Mouse (Mus musculus) ovary, postnatal 10 days (tissue): ENCODE data around the gene Cebpg.

Source experiments
- DNase-seq: peaks from one replicate; pipeline ENCODE4 v3.0.0; 2022; ENCODE audit warnings: low spot score

Cebpg gene

DNA sequence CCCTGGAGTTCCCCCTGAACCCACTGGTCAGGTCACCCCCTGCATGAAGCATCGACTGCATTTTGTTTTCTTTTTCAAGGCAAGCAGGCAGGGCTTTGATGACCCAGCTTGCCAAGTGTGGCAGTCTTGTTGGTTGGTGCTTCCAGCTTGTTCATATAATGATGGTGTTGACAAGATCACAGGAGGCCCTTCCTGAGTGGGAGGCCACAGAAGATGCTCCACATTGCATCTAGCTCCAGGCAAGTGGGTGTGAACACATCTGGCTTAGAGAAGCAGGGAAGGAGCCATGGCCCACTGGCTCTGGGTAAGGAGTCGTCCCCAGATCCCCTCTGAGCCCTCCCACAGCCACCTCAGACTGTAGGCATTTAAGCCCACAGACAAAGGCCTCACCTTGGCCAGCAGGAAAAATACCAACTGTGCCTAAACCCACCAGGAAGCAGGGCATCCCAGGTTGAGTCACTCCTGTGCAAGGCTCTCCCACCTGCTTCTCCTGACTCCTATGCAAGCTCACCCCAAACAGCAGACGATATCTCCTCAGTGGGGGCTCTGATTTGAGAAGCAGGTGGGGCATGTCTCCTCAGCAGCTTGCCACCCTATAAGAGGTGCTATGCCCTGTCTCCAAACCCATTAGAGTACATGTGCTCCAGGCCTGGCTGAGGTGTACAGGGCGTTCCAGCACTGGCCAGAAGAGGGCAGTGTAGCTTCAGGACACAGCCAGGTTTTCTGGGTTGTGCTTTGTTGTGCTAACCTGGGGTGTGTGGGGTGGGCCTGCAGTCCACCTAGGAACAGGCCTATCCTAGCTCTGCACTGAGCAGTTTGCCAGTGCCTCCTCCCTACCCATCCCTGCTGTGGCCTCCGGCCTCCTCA, 30.7 kb downstream of the Cebpg start:
- DNase-seq = peak; percentile 70

DNA sequence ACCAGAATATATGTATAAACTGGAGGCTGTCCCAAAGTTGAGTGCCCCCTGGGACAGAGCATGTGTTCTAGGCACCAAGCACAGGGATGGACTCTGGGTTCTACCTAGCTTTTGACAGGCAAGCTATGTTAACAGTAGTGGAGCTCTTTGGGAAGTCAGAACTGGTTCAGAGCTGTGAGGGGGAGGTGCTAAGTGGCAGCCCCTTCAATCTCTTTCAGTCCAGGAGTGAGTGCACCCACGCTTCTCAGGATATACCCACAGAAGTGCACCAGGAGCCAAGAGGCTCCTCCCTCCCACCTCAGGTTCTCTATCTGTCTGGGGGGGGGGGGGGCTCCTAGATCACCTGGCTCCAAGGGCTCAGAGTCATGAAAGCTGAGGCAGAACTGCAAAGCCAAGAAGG, 31.9 kb downstream of the Cebpg start:
- no peak for DNase-seq

DNA sequence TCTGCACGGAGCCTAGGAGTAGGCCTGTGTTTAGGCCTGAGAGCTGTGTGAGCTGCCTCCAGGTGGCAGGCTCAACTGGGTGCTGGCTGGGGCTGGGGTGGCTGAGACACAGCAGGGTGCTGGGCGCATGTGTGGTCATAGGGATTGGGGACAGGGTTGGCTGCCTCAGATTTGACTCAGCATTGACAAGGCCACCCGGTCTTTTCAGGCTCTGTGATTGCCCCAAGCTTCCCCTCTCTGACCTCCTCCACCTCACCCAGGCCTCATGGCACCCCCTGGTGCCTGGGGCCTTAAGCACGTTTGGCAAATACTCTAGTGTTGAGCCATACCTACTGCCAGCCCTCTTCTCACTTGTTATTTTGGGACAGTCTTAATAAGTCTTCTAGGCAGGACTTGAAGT, 33.1 kb downstream of the Cebpg start:
- DNase-seq = no peak

DNA sequence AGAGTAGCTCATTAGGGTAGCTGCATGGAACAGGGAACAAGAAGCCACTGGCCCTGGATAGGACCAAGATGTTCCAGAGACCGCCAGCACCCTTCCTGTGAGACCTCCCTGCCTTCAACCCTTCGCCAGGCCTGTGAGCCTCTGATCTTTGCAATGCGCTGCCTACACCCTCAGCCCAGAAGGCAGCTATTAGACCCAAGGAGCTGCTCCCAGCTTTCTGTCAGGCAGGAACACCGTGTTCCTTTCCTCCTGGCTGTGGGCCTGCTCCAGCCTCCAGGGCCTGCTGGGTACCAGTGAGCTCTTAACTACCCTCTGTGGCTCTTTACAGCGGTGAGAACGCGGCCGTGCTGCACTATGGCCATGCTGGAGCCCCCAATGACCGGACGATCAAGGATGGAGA, 35.0 kb downstream of the Cebpg start:
- no peak for DNase-seq

DNA sequence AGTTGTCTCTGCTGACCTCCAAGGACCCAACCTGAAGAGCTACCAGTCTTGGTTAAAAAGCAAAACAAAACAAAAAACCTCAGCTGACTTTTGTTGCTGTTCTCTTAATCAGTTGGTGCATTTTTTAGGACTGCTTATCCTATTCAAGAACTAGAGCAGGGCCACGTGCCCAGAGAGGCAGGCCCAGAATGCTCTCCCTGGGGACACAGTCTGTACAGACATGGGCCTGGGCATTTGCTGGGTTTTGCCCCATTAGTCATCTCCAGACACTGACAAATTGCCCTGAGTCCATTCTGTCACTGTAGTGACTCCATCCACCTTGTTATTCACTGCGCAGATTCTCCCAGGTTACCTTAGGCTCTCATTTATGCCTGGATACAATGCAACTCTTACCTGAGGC, 41.1 kb downstream of the Cebpg start:
- no peak for DNase-seq

DNA sequence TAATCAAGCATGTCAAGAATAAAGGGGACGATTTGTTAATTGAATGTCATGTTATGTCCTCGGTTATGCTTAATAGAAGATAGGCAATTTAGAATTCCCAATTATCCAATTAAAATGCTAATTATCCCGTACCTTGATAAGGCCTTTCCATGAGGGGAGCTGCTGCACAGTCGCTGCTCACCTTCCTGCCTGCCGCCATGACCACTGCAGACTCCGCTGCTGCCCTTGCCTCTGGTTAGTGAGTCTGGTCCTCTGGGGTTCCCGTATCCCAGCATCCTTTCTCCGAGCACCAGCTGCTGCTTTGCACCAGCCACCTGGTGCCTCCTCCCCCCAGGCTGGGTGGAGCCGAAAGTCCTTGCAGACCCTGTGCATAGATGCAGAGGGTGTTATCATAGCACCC, 43.1 kb downstream of the Cebpg start:
- DNase-seq = no peak

DNA sequence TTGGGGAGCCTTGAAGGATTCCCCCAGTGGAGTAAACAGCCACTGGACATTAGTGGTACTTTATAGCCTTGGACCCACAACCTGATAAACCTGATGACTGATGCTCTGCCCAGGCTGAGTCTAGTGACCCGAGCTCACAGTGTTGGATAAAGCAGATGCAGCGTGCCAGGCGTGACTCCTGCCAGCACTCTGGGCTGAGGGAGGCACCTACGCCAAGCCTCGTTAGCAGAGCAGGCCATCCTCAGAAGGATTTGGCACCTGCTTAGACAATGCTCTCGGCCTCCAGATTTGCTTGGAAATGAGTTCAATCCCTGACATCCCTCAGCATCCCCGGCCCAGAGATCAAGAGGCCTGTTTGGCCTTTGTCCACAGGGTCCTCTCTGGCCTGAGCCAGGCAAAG, 49.7 kb downstream of the Cebpg start:
- DNase-seq = no peak

DNA sequence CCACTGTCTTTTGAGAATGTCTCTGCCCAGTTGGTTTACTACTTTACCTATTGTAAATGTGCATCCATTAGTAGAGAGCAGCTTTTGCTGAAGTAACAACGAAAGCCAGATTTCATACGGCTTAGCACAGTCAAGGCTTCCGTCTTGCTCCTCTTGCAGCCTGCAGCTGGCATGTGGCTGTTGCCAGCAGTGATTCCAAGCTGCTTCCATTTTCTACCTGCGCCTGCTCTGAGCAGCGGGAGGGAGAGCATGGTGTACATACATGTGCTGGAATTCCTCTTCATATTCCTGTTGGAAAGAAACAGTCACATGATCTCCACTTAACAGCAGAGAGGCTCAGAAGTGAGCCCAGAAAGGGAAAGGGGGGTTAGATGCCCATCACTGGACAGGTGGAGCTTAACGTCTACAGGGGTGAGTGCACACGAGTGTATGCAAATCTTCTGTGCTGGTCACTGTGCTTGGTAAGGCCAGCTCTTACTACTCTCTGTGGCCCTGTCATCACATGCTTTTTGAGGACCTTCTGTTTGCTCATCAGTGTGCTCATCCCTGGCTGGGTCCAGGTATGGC, 53.1 kb downstream of the Cebpg start:
- DNase-seq = no peak

DNA sequence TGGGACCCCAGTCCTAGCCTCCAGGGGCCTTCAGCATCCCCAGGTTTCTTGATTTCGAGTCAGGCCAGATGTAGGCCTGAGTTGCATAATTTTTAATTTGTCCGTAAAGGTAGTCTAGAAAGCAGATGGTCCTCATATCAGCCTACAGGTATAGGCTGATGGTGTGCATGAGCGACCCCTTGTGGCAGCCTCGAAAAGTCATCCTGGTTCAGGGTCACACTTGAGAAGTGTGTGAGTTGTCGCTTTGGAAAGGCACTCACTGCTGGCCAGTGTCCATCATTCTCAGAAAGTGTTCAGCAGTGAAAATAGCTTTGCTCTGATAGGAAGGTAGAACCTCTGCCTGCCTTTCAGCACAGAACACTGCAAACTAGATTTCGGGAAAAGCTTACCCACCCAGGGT, 55.5 kb downstream of the Cebpg start:
- no peak for DNase-seq
